Mouse (Mus musculus) embryonic facial prominence, embryonic 10.5 days (tissue): ENCODE data around the gene Isoc2a. TPM values are rescaled to one million over a fixed set of nuclear protein-coding genes. Genes with fewer than 3 reads are reported as not detected.

Experiments used
- DNase-seq: peaks from one replicate; pipeline ENCODE4 v3.0.0-alpha.2; 2017; ENCODE audit warnings: low spot score
- H3K27ac ChIP-seq: fragments of 300-500 bp; sonication (generic); replicated peaks from 2 replicates; pipeline ENCODE4 v1.5.1; 2016; ENCODE audit warnings: mild to moderate bottlenecking
- H3K27me3 ChIP-seq: fragments of 300-500 bp; sonication (generic); replicated peaks from 2 replicates; pipeline ENCODE4 v1.6.1; 2016; ENCODE audit warnings: low read depth, mild to moderate bottlenecking; ENCODE audit not compliant: poor library complexity, severe bottlenecking
- H3K36me3 ChIP-seq: fragments of 300-500 bp; sonication (generic); replicated peaks from 2 replicates; pipeline ENCODE4 v1.6.1; 2016; ENCODE audit warnings: mild to moderate bottlenecking, moderate library complexity
- H3K4me1 ChIP-seq: fragments of 300-500 bp; sonication (generic); 2 replicates; pipeline ENCODE4 v1.6.1; 2016
- H3K4me3 ChIP-seq: fragments of 300-500 bp; sonication (generic); 2 replicates; pipeline ENCODE4 v1.5.1; 2016; ENCODE audit warnings: mild to moderate bottlenecking, moderate library complexity
- H3K9me3 ChIP-seq: fragments of 300-500 bp; sonication (generic); 2 replicates; pipeline ENCODE4 v1.6.1; 2016; ENCODE audit warnings: mild to moderate bottlenecking
- WGBS: fragments of 180-500 bp; shearing (Covaris S2); methylation state at CpG from one replicate; pipeline ENCODE4 v1.1.7; 2016; 5-methylcytosine and 5-hydroxymethylcytosine counted together
- polyA plus RNA-seq: library from polyadenylated mRNA; unstranded; fragments of >200 nt; fragmentation: Nextera tagmentation; extraction: Ambion mirVana; gene quantifications from 2 replicates; pipeline ENCODE4 v1.2.1, GENCODE M21; 2016

Gene Isoc2a
- polyA plus RNA-seq, 1 experiment from 2014 or later: 0.86 TPM

- peaks cover 7% of the 10 kb centered on the region; the same call in 1 of the 2 replicates for H3K9me3 ChIP-seq
- DNase-seq: no peak
- no peaks in the 10 kb centered on the region for H3K36me3 ChIP-seq
- H3K27ac ChIP-seq: no peak overlapping the region
- H3K4me3 ChIP-seq: no peak overlapping the region
- peaks cover 6% of the 10 kb centered on the region for H3K4me1 ChIP-seq
- 78% methylated on average over 12 of the region's 12 CpGs for WGBS
- no peaks in the 10 kb centered on the region for H3K27me3 ChIP-seq
Observed at GRCm38 (mm10) chr7:4933103-4933502, 56.1 kb downstream of the Isoc2a start.

GRCm38 (mm10) chr7:4934160-4934914 is 57.4 kb downstream of the Isoc2a start:
- DNase-seq: no peak
- H3K9me3 ChIP-seq: peaks cover 7% of the 10 kb centered on the region; the same call in 1 of the 2 replicates
- 91% methylated on average over 4 of the region's 4 CpGs for WGBS
- H3K27ac ChIP-seq: no peak overlapping the region
- H3K4me1 ChIP-seq: no peaks in the 10 kb centered on the region; the same call in 1 of the 2 replicates
- H3K36me3 ChIP-seq: no peaks in the 10 kb centered on the region
- H3K4me3 ChIP-seq: no peak overlapping the region
- no peaks in the 10 kb centered on the region for H3K27me3 ChIP-seq

- H3K9me3 ChIP-seq: peaks cover 7% of the 10 kb centered on the region; the same call in 1 of the 2 replicates
- no peak overlapping the region for H3K4me3 ChIP-seq
- 81% methylated on average over 10 of the region's 10 CpGs for WGBS
- no peak for DNase-seq
- H3K27ac ChIP-seq: no peak overlapping the region
- no peaks in the 10 kb centered on the region for H3K27me3 ChIP-seq
- H3K36me3 ChIP-seq: no peaks in the 10 kb centered on the region
- no peaks in the 10 kb centered on the region for H3K4me1 ChIP-seq
Observed at GRCm38 (mm10) chr7:4936832-4937231, 59.9 kb downstream of the Isoc2a start.

GRCm38 (mm10) chr7:4937392-4937791 is 60.4 kb downstream of the Isoc2a start:
- Histone ChIP-seq H3K4me3 (no peak overlapping the region), H3K36me3 (no peaks in the 10 kb centered on the region), H3K4me1 (no peaks in the 10 kb centered on the region), H3K27me3 (no peaks in the 10 kb centered on the region), H3K27ac (no peak overlapping the region), H3K9me3 (peaks cover 7% of the 10 kb centered on the region; the same call in 1 of the 2 replicates)
- WGBS: 72% methylated on average over 11 of the region's 11 CpGs
- no peak for DNase-seq

- WGBS: 33% methylated on average over 2 of the region's 2 CpGs
- H3K36me3 ChIP-seq: no peaks in the 10 kb centered on the region
- H3K9me3 ChIP-seq: peaks cover 7% of the 10 kb centered on the region; the same call in 1 of the 2 replicates
- H3K4me1 ChIP-seq: peaks cover 3% of the 10 kb centered on the region; the same call in 1 of the 2 replicates
- H3K27ac ChIP-seq: no peak overlapping the region
- peak; percentile 76 for DNase-seq
- H3K27me3 ChIP-seq: no peaks in the 10 kb centered on the region
- H3K4me3 ChIP-seq: no peak overlapping the region
Observed at GRCm38 (mm10) chr7:4938456-4938855, 61.5 kb downstream of the Isoc2a start.

- Histone ChIP-seq H3K4me1 (peaks cover 5% of the 10 kb centered on the region; the same call in 1 of the 2 replicates), H3K27me3 (no peaks in the 10 kb centered on the region), H3K27ac (no peak overlapping the region), H3K9me3 (no peaks in the 10 kb centered on the region), H3K4me3 (no peak overlapping the region), H3K36me3 (no peaks in the 10 kb centered on the region)
- DNase-seq: peak; percentile 84
- WGBS: 24% methylated on average over 9 of the region's 9 CpGs
Observed at GRCm38 (mm10) chr7:4940068-4940479, 63.1 kb downstream of the Isoc2a start.

- no peak overlapping the region for H3K4me3 ChIP-seq
- H3K36me3 ChIP-seq: no peaks in the 10 kb centered on the region
- H3K9me3 ChIP-seq: no peaks in the 10 kb centered on the region
- H3K4me1 ChIP-seq: peaks cover 5% of the 10 kb centered on the region; the same call in 1 of the 2 replicates
- H3K27me3 ChIP-seq: no peaks in the 10 kb centered on the region
- no peak overlapping the region for H3K27ac ChIP-seq
- no peak for DNase-seq
- WGBS: 59% methylated on average over 5 of the region's 5 CpGs
Observed at GRCm38 (mm10) chr7:4942673-4943072, 65.7 kb downstream of the Isoc2a start.

GRCm38 (mm10) chr7:4943223-4943815 is 66.4 kb downstream of the Isoc2a start:
- peak; percentile 91 for DNase-seq
- 21% methylated on average over 15 of the region's 15 CpGs for WGBS
- H3K27me3 ChIP-seq: no peaks in the 10 kb centered on the region
- peaks cover 5% of the 10 kb centered on the region; the same call in 1 of the 2 replicates for H3K4me1 ChIP-seq
- H3K27ac ChIP-seq: peak overlapping the region; percentile 40
- no peaks in the 10 kb centered on the region for H3K36me3 ChIP-seq
- no peaks in the 10 kb centered on the region for H3K9me3 ChIP-seq
- peak overlapping the region; percentile 47 for H3K4me3 ChIP-seq

Other genes starting within 250 kb of the Isoc2a start
- gene Tmem86b, start 245.7 kb upstream of the Isoc2a start, polyA plus RNA-seq: 1.9 and 2.1 TPM in 2 replicates
- 9.3 and 11.0 TPM in 2 replicates for gene Ppp6r1, start 218.1 kb upstream of the Isoc2a start, polyA plus RNA-seq
- 131 and 136 TPM in 2 replicates for gene Hspbp1, start 192.1 kb upstream of the Isoc2a start, polyA plus RNA-seq
- gene Brsk1, start 186.5 kb upstream of the Isoc2a start, polyA plus RNA-seq: 2.0 and 2.2 TPM in 2 replicates
- 0.14 and 0.20 TPM in 2 replicates for gene Tmem150b, start 151.9 kb upstream of the Isoc2a start, polyA plus RNA-seq
- gene Kmt5c, start 137.0 kb upstream of the Isoc2a start, polyA plus RNA-seq: 102 and 103 TPM in 2 replicates
- 42.5 and 46.0 TPM in 2 replicates for gene Cox6b2, start 124.1 kb upstream of the Isoc2a start, polyA plus RNA-seq
- not detected in 2 replicates for gene Fam71e2, start 105.9 kb upstream of the Isoc2a start, polyA plus RNA-seq
- gene Il11, start 94.3 kb upstream of the Isoc2a start, polyA plus RNA-seq: 0.15 and 0.19 TPM in 2 replicates
- not detected in 2 replicates for gene Tmem190, start 94.2 kb upstream of the Isoc2a start, polyA plus RNA-seq
- gene Tmem238, start 87.5 kb upstream of the Isoc2a start, polyA plus RNA-seq: 4.1 and 4.2 TPM in 2 replicates
- gene Rpl28, start 84.3 kb upstream of the Isoc2a start, polyA plus RNA-seq: 386 and 403 TPM in 2 replicates
- gene Ube2s, start 64.6 kb upstream of the Isoc2a start, polyA plus RNA-seq: 422 and 438 TPM in 2 replicates
- 0.23 and 0.35 TPM in 2 replicates for gene Shisa7, start 32.5 kb upstream of the Isoc2a start, polyA plus RNA-seq
- gene Isoc2b, start 6.9 kb upstream of the Isoc2a start, polyA plus RNA-seq: 2.6 and 4.1 TPM in 2 replicates
- gene Gm36210, start 29.4 kb downstream of the Isoc2a start, polyA plus RNA-seq: 0.22 TPM in 1 of 2 replicates, not detected in the other
- gene Zfp628, start 38.1 kb downstream of the Isoc2a start, polyA plus RNA-seq: 4.5 and 4.6 TPM in 2 replicates
- 4.9 and 5.3 TPM in 2 replicates for gene Nat14, start 44.9 kb downstream of the Isoc2a start, polyA plus RNA-seq
- 1.4 and 1.7 TPM in 2 replicates for gene Ssc5d, start 48.6 kb downstream of the Isoc2a start, polyA plus RNA-seq
- gene Sbk2, start 87.3 kb downstream of the Isoc2a start, polyA plus RNA-seq: 0.09 TPM in 1 of 2 replicates, not detected in the other
- 0.05 TPM in 1 of 2 replicates, not detected in the other for gene Sbk3, start 94.0 kb downstream of the Isoc2a start, polyA plus RNA-seq
- gene Zfp579, start 119.0 kb downstream of the Isoc2a start, polyA plus RNA-seq: 24.8 and 29.3 TPM in 2 replicates
- gene Zfp524, start 137.3 kb downstream of the Isoc2a start, polyA plus RNA-seq: 7.8 and 8.0 TPM in 2 replicates
- gene Fiz1, start 137.5 kb downstream of the Isoc2a start, polyA plus RNA-seq: 55.6 and 56.5 TPM in 2 replicates
- gene Gm44973, start 138.3 kb downstream of the Isoc2a start, polyA plus RNA-seq: 0.38 and 1.3 TPM in 2 replicates
- 6.1 and 6.6 TPM in 2 replicates for gene Zfp865, start 143.2 kb downstream of the Isoc2a start, polyA plus RNA-seq
- gene Ccdc106, start 143.4 kb downstream of the Isoc2a start, polyA plus RNA-seq: 7.9 and 8.0 TPM in 2 replicates
- not detected in 2 replicates for gene 4632433K11Rik, start 157.0 kb downstream of the Isoc2a start, polyA plus RNA-seq
- gene Zfp784, start 161.3 kb downstream of the Isoc2a start, polyA plus RNA-seq: 2.7 and 2.8 TPM in 2 replicates
- 29.8 and 33.9 TPM in 2 replicates for gene Zfp580, start 174.4 kb downstream of the Isoc2a start, polyA plus RNA-seq
- gene U2af2, start 185.0 kb downstream of the Isoc2a start, polyA plus RNA-seq: 182 and 189 TPM in 2 replicates
- gene Epn1, start 203.1 kb downstream of the Isoc2a start, polyA plus RNA-seq: 56.7 and 58.8 TPM in 2 replicates
- not detected in 2 replicates for gene Rfpl4, start 239.8 kb downstream of the Isoc2a start, polyA plus RNA-seq
- 0.20 TPM in 2 replicates for gene Rasl2-9, start 248.8 kb downstream of the Isoc2a start, polyA plus RNA-seq